Mouse (Mus musculus) cerebellum, postnatal 25 days (tissue): ENCODE measurements around the gene Itgb4.

Experiments used
- DNase-seq, 2 experiments: peaks; one replicate each; pipeline ENCODE4 v3.0.0; 2021; ENCODE audit warnings: mixed read lengths in 2 of 2

The Itgb4 gene

GRCm38 (mm10) chr11:115974309-115975082 lies at the start of gene Itgb4:
TSS of gene Itgb4 (plus strand) at chr11:115974709.
- DNase-seq: peak in 1 of 2 experiments; percentile 60

DNA sequence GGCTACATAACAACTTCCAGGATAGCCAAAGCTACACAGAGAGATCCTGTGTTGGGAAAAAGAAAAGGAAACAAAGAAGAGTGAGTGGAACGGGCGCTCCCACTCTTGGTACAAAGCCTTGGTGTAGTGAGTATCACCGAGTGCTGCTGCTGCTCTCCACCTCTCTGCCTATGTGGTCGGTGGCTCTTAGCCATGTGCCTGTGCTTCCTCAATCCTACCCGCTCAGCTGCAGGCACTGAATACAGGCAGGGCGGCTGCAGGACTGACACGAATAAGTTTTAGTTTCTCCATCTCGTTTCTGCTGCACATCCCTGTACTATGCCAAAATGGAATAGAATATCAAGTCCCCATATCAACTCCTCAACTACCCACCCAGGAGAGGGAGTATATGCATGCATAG lies 45.5 kb upstream of the Itgb4 start:
- DNase-seq: no peak

GRCm38 (mm10) chr11:115929818-115930217 lies 44.7 kb upstream of the Itgb4 start:
- DNase-seq: no peak

- DNase-seq: no peak
Observed at GRCm38 (mm10) chr11:115931235-115931634, 43.3 kb upstream of the Itgb4 start.

DNA sequence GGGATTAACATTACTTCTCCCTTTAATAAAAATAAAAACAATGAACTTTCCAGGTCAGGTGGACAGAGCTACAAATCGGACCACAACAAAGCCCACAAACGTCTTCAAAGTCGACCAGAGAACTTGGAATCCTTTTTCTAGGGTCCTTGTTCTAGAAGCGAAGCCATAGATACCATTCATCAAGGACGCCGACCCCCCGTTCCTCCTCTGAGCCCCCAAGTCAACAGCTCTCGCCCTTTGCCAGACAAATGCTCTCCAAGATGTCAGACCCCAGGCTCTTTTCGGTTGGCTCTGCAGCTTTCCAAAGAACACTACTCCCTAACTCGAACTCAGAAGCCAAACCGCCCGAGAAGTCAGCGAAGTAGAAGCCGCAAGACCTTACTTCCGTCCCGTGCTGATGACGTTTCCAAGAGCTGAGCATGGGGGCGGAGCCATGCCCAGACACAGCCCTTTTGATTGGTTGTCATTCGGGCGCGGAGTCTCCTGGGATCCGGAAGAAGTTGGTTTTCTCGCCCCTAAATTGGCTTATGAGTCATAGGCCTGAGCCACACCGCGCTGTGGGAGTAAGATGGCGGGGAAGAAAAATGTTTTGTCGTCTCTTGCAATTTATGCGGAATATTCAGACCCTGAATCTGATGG lies 41.3 kb upstream of the Itgb4 start, which contains the start of the genes Sap30bp and Recql5:
Gene Sap30bp, plus strand, starts transcription at position 175 of the 639 bp plus-strand sequence.
Gene Recql5, minus strand, starts transcription at position 370 of the 639 bp plus-strand sequence.
- DNase-seq: peak; percentile 97 to 98

DNA sequence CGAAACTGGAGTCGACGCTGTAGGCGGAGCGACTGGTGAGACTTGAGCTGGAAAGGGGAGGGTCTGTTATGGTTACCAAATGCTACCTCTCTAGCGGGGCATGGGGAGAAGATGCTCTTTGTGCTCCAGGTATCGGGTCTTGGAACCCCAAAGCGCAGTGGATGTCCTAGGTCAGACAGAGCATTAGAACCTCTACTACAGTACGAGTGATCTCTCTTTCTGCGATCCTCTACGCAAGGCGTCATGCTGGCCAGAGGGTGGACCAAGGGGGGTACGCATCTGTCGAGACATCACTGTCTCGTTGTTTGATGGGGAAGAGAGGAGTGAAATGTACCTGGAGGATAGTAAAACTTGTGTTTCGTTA lies 40.8 kb upstream of the Itgb4 start:
- no peak for DNase-seq

- DNase-seq: peak; percentile 69 to 78
Observed at GRCm38 (mm10) chr11:115939690-115940329, 34.7 kb upstream of the Itgb4 start.

GRCm38 (mm10) chr11:115941980-115942379 lies 32.5 kb upstream of the Itgb4 start:
- no peak for DNase-seq

DNA sequence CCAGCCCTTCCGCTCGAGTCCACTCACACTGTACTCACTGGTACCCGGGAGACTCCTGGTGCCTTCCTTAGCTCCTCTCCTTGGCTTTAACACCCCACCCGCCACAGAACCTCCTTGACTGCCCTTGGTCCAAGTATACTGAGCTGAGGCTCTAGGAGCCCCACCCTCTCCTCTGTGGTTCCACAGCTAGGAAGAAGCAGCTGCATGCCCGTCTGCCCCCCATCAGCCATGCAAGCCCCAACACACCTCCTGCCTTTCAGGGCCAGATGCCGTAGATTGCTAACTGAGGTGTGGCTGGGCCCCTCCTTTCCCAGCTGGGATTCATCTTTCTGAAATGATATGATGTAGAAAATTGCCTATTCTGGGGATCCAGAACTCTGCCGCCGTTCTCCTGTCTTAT lies 29.3 kb upstream of the Itgb4 start:
- no peak for DNase-seq

GRCm38 (mm10) chr11:115946221-115946828 lies 28.2 kb upstream of the Itgb4 start:
- no peak for DNase-seq

DNA sequence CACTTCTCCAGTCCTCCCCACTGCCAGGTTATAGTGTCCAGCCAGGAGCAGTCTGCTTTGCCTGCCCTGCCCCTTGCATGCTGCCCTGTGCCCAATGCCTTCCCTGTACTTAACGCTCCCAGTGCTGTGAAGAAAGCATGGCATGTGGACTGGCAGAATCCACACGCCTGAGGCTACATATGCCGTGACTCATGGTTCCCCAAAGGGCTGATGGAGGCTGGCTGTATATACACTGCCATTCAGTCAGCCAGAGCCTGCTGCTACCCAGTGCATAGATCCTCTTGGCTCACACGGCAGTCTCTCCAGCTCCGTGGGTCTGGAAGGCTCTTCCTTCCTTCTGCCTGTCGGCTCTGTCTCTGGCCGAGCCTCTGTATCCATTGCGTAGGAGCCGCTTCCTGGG lies 26.2 kb upstream of the Itgb4 start:
- DNase-seq: no peak

DNA sequence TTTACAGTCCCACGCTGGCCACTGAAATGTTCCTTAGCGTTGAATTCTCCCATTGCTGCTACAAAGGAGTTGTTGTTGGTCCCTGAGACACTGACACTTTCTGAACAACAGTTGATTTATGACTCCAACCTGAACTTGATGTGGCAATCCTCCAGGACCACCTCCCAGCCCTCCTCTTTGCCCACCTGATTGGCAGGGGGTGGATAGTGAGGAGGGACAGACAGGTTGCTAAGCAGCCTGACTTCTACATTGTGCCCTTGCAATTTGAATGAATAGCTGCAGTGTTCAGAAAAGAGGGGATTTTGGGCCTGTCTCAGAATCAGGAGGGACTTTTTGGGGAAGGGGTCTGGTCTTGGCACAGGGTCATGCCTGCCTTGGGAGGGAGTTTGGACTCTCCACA lies 23.8 kb upstream of the Itgb4 start:
- DNase-seq: no peak

- no peak for DNase-seq
Observed at GRCm38 (mm10) chr11:115954712-115955111, 19.8 kb upstream of the Itgb4 start.

DNA sequence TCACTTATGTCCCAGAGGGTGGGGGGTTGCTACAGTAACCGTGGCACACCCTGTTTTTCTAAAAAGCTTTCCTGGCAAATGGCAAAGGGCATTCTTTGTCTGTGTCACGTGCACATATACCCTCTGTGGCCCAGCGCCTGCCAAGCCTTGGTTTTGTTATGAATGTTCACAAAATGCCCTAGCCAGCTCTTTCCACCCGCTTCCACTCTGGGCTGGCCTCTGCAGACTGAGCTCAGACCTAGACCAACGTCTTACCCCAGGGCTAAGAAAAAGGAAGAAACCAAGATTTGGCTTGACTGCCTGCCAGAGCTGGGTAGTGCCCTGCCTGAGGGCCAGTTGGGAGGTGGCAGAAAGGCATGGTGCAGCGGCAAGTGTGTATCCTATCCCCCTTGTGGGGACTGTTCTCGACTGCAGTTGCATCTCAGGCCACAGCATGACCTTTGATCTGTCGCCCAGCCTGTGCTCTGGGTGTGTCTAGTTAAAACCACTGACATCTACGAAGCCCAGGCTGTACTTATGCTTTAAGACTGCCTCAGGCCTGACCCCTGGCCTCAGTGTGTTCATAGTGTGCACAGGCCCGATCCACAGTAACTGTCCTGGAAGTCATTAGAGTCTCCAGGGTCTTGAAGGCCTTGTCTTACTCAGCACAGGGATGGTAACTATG lies 19.2 kb upstream of the Itgb4 start:
- DNase-seq: no peak

DNA sequence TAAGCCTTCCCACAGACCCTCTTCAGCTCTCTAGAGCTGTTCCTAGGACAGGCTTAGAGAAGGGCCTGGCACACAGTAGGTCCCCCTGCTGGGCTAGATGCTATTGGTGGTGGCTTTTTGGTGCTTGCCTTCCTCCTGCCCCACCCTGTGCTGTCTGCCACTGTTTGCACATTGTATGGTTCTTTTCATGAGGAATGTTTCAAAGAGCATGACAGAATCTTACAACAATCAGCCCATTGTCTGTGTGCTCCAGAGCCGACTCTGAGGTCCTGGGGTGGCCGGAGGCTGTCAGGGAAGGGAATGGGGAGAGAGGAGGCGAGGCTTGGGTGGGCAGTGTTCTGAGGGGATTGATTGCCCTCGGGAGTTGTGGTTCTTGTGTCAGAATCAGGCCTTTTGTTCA lies 18.1 kb upstream of the Itgb4 start:
- DNase-seq: no peak

DNA sequence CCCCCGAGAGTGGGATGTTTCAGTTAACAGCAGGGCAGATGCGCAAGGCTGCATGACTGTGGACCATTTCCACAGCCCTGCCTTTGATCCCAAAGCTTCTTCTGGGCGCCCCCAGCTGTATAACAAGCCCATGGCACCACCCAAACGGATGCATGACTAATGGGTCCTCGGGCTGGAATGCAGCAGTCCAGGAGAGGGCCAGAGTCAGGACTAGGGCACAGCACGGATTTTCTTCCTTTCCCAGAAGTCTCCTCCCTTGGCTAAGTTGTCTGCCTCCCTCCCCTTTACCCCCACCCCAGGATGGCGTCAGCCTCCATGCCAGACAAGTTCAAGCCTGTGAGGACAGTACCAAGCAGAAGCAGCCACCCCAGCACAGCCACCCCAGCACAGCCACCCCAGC lies 16.5 kb upstream of the Itgb4 start:
- no peak for DNase-seq

- DNase-seq: peak in 1 of 2 experiments; percentile 43
Observed at GRCm38 (mm10) chr11:115959018-115959417, 15.5 kb upstream of the Itgb4 start.

DNA sequence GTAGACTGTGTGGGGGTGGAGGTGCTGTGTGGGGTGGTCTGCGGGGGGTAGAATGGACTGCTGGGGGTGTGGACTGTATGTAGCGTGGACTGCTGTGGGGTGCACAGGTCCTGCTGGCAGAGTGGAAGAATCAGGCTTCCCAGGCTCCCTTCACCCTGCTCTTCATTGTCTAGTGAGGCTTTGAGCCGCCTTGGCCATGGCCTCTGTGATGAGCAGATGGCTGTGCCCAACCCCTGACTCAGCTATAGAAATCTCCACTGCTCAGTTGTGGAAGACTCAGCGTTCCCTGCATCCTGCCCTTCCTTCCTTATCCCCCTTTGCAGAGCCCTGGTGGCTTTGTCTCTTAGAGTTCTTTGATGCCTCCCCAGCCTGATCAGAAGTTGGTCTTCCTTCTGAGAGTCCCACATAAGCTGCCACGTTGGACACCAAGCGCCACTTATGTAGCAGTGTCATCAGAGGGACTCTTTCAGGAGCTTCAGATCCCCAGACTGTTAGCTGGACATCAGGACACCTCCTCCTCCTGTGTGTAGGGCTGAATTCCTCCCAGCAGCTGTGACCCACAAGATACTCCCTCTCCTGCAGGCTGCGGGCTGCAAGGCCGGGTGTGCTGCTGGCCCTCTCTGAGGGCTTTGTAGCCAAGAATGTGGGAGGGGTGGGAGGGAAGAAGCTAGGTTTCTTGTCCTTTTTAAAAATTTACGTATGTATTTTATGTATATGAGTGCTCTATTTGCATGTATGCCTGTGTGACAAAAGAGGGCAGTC lies 11.7 kb upstream of the Itgb4 start:
- no peak for DNase-seq

DNA sequence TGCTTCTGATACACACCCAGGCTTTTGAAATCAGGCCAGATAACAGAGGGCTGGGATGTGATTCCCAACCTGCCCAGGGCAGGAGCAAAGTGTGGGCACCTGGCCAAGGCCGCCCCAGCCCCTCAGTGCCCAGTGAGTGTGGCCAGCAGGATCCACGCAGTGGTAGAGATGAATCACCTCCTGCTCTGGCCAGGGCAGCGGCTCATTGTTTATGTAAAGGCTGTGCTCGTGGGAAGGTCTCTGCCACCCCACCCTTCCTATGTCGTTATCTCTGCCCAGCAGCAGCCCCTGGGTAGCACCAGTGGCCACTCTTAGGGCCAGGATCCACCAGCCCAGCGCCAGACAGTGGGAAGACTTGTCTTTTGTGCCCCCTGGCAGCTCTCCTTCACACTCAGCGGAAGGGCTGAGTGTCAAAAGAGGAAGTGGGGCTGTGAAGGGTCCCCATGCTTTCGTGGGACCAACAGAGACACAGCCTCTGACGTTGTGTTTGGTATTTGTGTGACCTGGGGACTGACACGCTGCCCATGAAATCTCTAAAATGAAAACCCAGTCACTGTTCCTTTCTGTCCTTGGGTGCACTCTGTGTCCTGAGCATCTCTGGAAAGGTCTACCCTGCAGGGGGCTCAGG lies 9.4 kb upstream of the Itgb4 start:
- peak in 1 of 2 experiments; percentile 43 for DNase-seq

GRCm38 (mm10) chr11:115968731-115969405 lies 5.6 kb upstream of the Itgb4 start:
- DNase-seq: no peak
